8 mouse cellular contexts compared by ENCODE assay signal in the genomic region with DNA sequence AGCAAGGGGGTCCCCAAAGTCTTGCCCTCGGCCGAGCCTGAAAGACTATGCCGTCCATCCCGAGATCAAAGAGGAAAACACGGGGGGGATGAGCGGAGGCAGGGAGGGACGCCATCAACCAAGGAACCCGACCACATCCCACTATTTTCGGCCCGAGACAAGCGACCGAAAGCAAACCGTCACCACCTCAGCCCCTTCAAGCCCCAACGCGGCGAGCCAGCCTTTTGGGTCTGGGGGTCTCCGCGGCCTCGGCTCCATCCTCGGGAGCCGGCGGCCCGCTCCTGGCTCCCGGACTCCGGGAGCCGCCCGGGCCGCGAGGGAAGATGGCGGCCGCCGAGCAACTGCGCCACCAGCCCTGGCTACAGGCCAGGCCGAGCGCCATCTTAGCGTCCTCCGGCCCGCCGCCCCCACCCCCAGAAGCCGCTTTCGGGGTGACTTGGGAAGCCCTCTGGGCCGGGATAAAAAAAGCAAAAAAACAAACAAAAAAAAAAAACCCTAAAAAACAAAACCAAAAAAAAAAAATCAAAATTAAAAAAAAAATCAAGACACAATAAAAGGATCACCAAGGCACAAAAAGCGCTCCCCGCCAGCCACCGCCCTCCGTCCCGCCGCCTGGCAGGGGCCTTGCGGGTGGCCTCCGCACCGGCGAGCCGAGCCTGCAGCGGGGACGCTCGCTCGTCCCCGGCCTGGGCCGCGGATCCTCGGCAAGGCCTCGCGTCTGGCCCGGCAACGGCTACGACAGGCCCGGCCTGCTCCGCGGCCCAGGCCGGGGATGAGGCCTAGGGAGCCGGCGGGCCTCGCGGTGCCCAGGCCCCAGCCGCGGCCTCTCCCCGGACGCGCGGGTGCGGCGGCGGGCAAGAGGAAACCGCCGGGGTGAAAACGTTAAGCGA. TPM values are rescaled to one million over a fixed set of nuclear protein-coding genes. Genes with fewer than 3 reads are reported as not detected.
DNase-seq lines count a peak whose midpoint lies in the region.

No protein-coding gene starts in this region.

- intact Hi-C loops in left cerebral cortex, postnatal 25 days (cut with DNase I), result loop anchor here (1.0 to 2.0 kb wide), 2 partner anchors 34 to 74 kb away; a partner anchor contains a TSS

- peak; percentile 84 for DNase-seq in T-cell, adult 2 months (ENCODE audit: low spot score)
- DNase-seq in cerebellum, postnatal 36 days, result peak; percentile 87 to 90
- peak; percentile 60 to 77 for DNase-seq in gastrocnemius, adult 8-10 months (ENCODE audit: low spot score in 2 of 2)
- DNase-seq in induced T-regulatory cell, adult 2 months (ENCODE audit: low read depth), result peak; percentile 88
- peak; percentile 71 to 85 for DNase-seq in left cerebral cortex, postnatal 25 days (ENCODE audit: low spot score in 2 of 2)
- peak; percentile 70 for DNase-seq in mesoderm, embryonic 11.5 days (ENCODE audit: low read depth, low spot score)
- DNase-seq in right cerebral cortex, postnatal 25 days, result peak; percentile 80
- DNase-seq in urinary bladder, postnatal 36 days (ENCODE audit: low spot score in 2 of 2), result peak; percentile 70 to 78

RNA-seq across cellular contexts. Expression of a gene that starts 1.6 kb away (rescaled TPM):
- total RNA-seq in gastrocnemius, adult 8-10 months (2022), result 10 to 100 TPM; 11.2 to 15.0 (median 12.5) TPM
- 10 to 100 TPM; 41.6 to 49.7 TPM for total RNA-seq in left cerebral cortex, postnatal 25 days (2021)

RNA-seq across cellular contexts. Expression of a gene that starts 33.8 kb away (rescaled TPM):
- 1 to 10 TPM; 7.4 to 9.4 (median 7.9) TPM for total RNA-seq in gastrocnemius, adult 8-10 months (2022)
- total RNA-seq in left cerebral cortex, postnatal 25 days (2021), result 10 to 100 TPM; 32.4 to 36.7 TPM

RNA-seq across cellular contexts. Expression of a gene that starts 53.5 kb away (rescaled TPM):
- not detected for total RNA-seq in gastrocnemius, adult 8-10 months (2022)
- total RNA-seq in left cerebral cortex, postnatal 25 days (2021), result not detected

Comparison
In these comparisons a context has a peak if more than half of its experiments do, and no peak if none do; other contexts are left out.
1. Peak in every context shown above with its lines: DNase-seq.